9 mouse cellular contexts compared by ENCODE assay signal in the genomic region with DNA sequence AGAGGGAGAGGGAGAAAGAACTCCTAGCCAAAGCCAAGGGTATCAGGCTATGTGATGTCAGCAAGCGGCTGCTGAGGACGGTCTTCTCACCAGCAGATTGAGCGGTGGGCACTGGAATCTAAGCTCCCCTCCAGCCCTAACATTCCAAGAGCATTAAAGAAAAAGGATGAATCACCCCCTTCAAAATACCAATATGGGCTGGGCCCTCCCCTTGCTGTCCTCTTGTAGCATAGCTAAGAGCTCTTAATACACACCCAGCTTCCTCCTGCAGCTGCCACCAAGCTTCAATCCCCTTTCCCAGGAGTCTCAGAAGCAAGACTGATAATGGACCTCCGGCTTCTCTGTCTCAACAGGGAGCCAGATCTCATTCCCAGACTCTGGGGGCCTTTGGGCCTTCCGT. TPM values are rescaled to one million over a fixed set of nuclear protein-coding genes. Genes with fewer than 3 reads are reported as not detected.
A peak's percentile ranks its signal among the peaks of the same experiment; 100 is the strongest.
DNase-seq lines count a peak whose midpoint lies in the region; ATAC-seq and TF ChIP-seq lines count a peak whose summit lies in the region.
"Had no signal": no experiment of that assay in that cellular context is flagged by ENCODE, and none has a peak within 500 bp of the region (broad histone marks: within the 10 kb centered on the region; RNA-seq: fewer than 3 reads in every experiment).

No protein-coding gene starts in this region.

- H3K4me1 ChIP-seq in kidney, embryonic 16.5 days (ENCODE audit: insufficient read depth, low read length), result peaks cover 29% of the 10 kb centered on the region
- 0 out of 2 replicates have a peak, but pooled peaks cover 2% of the 10 kb centered on the region for H3K4me1 ChIP-seq in kidney, adult 2 months (ENCODE audit: control insufficient read depth, insufficient read depth, low read length)
- peaks cover 43% of the 10 kb centered on the region for H3K4me1 ChIP-seq in embryonic facial prominence, embryonic 10.5 days
- peaks cover 18% of the 10 kb centered on the region for H3K4me1 ChIP-seq in hindbrain, embryonic 14.5 days (replicated peaks; ENCODE audit: control insufficient read depth, insufficient read depth, low read length)

- DNase-seq in kidney, adult 2 months, result no peak
- no peak for DNase-seq in embryonic facial prominence, embryonic 10.5 days (ENCODE audit: low spot score)
- DNase-seq in hindbrain, embryonic 14.5 days (ENCODE audit: low spot score), result no peak
- no peak for DNase-seq in left cerebral cortex, adult 2 months (ENCODE audit: extremely low spot score in 1 of 2, low spot score in 2 of 2)
- DNase-seq in ovary, adult 18-20 months (ENCODE audit: low spot score), result no peak

- no peak for ATAC-seq in kidney, embryonic 16.5 days (ENCODE audit: low FRiP score, low TSS enrichment)
- no peak for ATAC-seq in hindbrain, embryonic 14.5 days (ENCODE audit: low FRiP score)
- ATAC-seq in erythroid progenitor cell, adult 5-6 weeks (replicated peaks; ENCODE audit: low FRiP score, poor library complexity, severe bottlenecking), result no peak

- H3K9me3 ChIP-seq in kidney, embryonic 16.5 days (ENCODE audit: low read length), result no peaks in the 10 kb centered on the region
- H3K9me3 ChIP-seq in embryonic facial prominence, embryonic 10.5 days, result no peaks in the 10 kb centered on the region
- H3K9me3 ChIP-seq in hindbrain, embryonic 14.5 days (ENCODE audit: control insufficient read depth, low read length), result no peaks in the 10 kb centered on the region

- 56% methylated on average over 5 of the region's 5 CpGs for WGBS in kidney, embryonic 16.5 days
- WGBS in kidney, adult 2 months, result 79% methylated on average over 5 of the region's 5 CpGs
- WGBS in embryonic facial prominence, embryonic 10.5 days, result 28% methylated on average over 5 of the region's 5 CpGs
- WGBS in hindbrain, embryonic 14.5 days, result 35% methylated on average over 5 of the region's 5 CpGs

- H3K79me2 ChIP-seq in myocyte (ENCODE audit: control insufficient read depth, insufficient read depth), result no peaks in the 10 kb centered on the region

- no peak for TF ChIP-seq CTCF in kidney, adult 2 months (conservative IDR thresholded peaks at IDR 0.05; ENCODE audit: insufficient read depth, insufficient read length, low read depth, low read length)
- TF ChIP-seq CTCF in left cerebral cortex, adult 2 months (IDR thresholded peaks at IDR 0.05), result no peak

- H3K27me3 ChIP-seq in kidney, embryonic 16.5 days (ENCODE audit: insufficient read depth, low read length), result peaks cover 25% of the 10 kb centered on the region
- H3K27me3 ChIP-seq in kidney, adult 2 months (replicated peaks; ENCODE audit: control insufficient read depth, insufficient read depth, low read length), result peaks cover 4% of the 10 kb centered on the region
- peaks cover 67% of the 10 kb centered on the region for H3K27me3 ChIP-seq in embryonic facial prominence, embryonic 10.5 days (replicated peaks; ENCODE audit: low read depth, poor library complexity, severe bottlenecking)
- H3K27me3 ChIP-seq in hindbrain, embryonic 14.5 days (ENCODE audit: control insufficient read depth, insufficient read depth, low read length), result no peaks in the 10 kb centered on the region; the same call in 1 of the 2 replicates
- no peaks in the 10 kb centered on the region for H3K27me3 ChIP-seq in myocyte (ENCODE audit: control insufficient read depth, insufficient read depth, insufficient read length)

- no peak overlapping the region for H3K9ac ChIP-seq in kidney, embryonic 16.5 days (replicated peaks; ENCODE audit: low read length)
- H3K9ac ChIP-seq in hindbrain, embryonic 14.5 days, result 0 out of 2 replicates have a peak overlapping the region, but pooled peaks have one; percentile 45

- no peak for TF ChIP-seq POLR2A in kidney, adult 2 months (IDR thresholded peaks at IDR 0.05; ENCODE audit: low read depth, low read length)
- no peak for TF ChIP-seq POLR2A in myocyte (IDR thresholded peaks at IDR 0.05; ENCODE audit: insufficient read length, low read depth)

- no peak overlapping the region for H3K27ac ChIP-seq in kidney, embryonic 16.5 days (ENCODE audit: low read length)
- H3K27ac ChIP-seq in kidney, adult 2 months (ENCODE audit: insufficient read depth, low read depth, low read length), result no peak overlapping the region
- H3K27ac ChIP-seq in embryonic facial prominence, embryonic 10.5 days (replicated peaks), result peak overlapping the region; percentile 72
- no peak overlapping the region for H3K27ac ChIP-seq in hindbrain, embryonic 14.5 days
- no peak overlapping the region for H3K27ac ChIP-seq in left cerebral cortex, adult 2 months

- intact Hi-C loops in left cerebral cortex, adult 2 months (cut with DNase I), result no loop called here

- H3K4me2 ChIP-seq in kidney, embryonic 16.5 days (replicated peaks; ENCODE audit: low read depth, low read length), result peak overlapping the region; percentile 87
- H3K4me2 ChIP-seq in hindbrain, embryonic 14.5 days (replicated peaks), result peak overlapping the region; percentile 93
- H3K4me2 ChIP-seq in myocyte (ENCODE audit: low read depth), result peak overlapping the region; percentile 77

- H3K36me3 ChIP-seq in kidney, embryonic 16.5 days (ENCODE audit: insufficient read depth, low read length), result no peaks in the 10 kb centered on the region
- H3K36me3 ChIP-seq in kidney, adult 2 months (ENCODE audit: control insufficient read depth, insufficient read depth, low read length), result no peaks in the 10 kb centered on the region
- H3K36me3 ChIP-seq in embryonic facial prominence, embryonic 10.5 days (replicated peaks), result no peaks in the 10 kb centered on the region
- no peaks in the 10 kb centered on the region for H3K36me3 ChIP-seq in hindbrain, embryonic 14.5 days (replicated peaks; ENCODE audit: control insufficient read depth, insufficient read depth)
- H3K36me3 ChIP-seq in myocyte (ENCODE audit: control insufficient read depth, insufficient read depth), result no peaks in the 10 kb centered on the region
- H3K36me3 ChIP-seq: G1E had no signal

- no peak overlapping the region for H3K4me3 ChIP-seq in kidney, embryonic 16.5 days (ENCODE audit: low read length)
- H3K4me3 ChIP-seq in kidney, adult 2 months (ENCODE audit: insufficient read depth, low read depth, low read length), result no peak overlapping the region
- H3K4me3 ChIP-seq in embryonic facial prominence, embryonic 10.5 days, result peak overlapping the region; percentile 76; the same call in 1 of the 2 replicates
- H3K4me3 ChIP-seq in hindbrain, embryonic 14.5 days (replicated peaks; ENCODE audit: low read length), result no peak overlapping the region; the same call in 1 of the 2 replicates
- H3K4me3 ChIP-seq in myocyte, result peak overlapping the region; percentile 24
- H3K4me3 ChIP-seq in left cerebral cortex, adult 2 months, result no peak overlapping the region

- peak overlapping the region; percentile 31 for H3ac ChIP-seq in myocyte (ENCODE audit: control insufficient read depth, insufficient read length)

TF ChIP-seq in myocyte, 11 proteins besides CTCF, POLR2A, EP300 and RAD21:
- no peak for TF ChIP-seq TCF12 (IDR thresholded peaks at IDR 0.05; ENCODE audit: insufficient read depth, poor library complexity, severe bottlenecking)
- peak; percentile 61 to 81 (median 77) for TF ChIP-seq MYOD1 (IDR thresholded peaks at IDR 0.05; ENCODE audit: control insufficient read depth in 1 of 3, insufficient read length in 2 of 3, low read depth in 2 of 3)

RNA-seq across cellular contexts. Expression of a gene that starts 4.6 kb away (rescaled TPM):
- polyA plus RNA-seq in kidney, embryonic 16.5 days (2015; fragmentation: Nextera tagmentation; extraction: Ambion mirVana), result 0.80 and 1.0 TPM in 2 replicates
- 0.66 and 1.1 TPM in 2 replicates for polyA plus RNA-seq in kidney, adult 2 months (2012; rRNA removed)
- 1.1 and 1.2 TPM in 2 replicates for polyA plus RNA-seq in embryonic facial prominence, embryonic 10.5 days (2016; fragmentation: Nextera tagmentation; extraction: Ambion mirVana)
- 4.0 and 6.1 TPM in 2 replicates for polyA plus RNA-seq in hindbrain, embryonic 14.5 days (2014; fragmentation: Nextera tagmentation; extraction: Ambion mirVana)
- polyA plus RNA-seq in myocyte (2012; fragmentation: generic; extraction: Trizol), result 3.7 TPM
- total RNA-seq in erythroid progenitor cell, adult 5-6 weeks (2015; ENCODE audit: low replicate concordance), result not detected in 2 replicates
- not detected in 2 replicates for total RNA-seq in erythroid progenitor cell, adult 5-6 weeks (2017; ENCODE audit: low replicate concordance)
- total RNA-seq in left cerebral cortex, adult 2 months (2021), result 10 to 100 TPM; 14.0 to 14.6 TPM
- total RNA-seq: G1E had no signal
- polyA plus RNA-seq: G1E had no signal

Comparison
In these comparisons a context has a peak if more than half of its experiments do, and no peak if none do; other contexts are left out.
1. H3K4me3 ChIP-seq: peak in embryonic facial prominence, embryonic 10.5 days (single experiment) and myocyte (single experiment); none in kidney, embryonic 16.5 days (single experiment), kidney, adult 2 months (single experiment), hindbrain, embryonic 14.5 days (single experiment) and left cerebral cortex, adult 2 months (single experiment).
2. Peak in every context shown above with its lines, with median percentiles within 50 percentile points of each other: H3K4me2 ChIP-seq.